Mouse (Mus musculus) embryonic fibroblast, embryonic 13.5 days (primary cell): ENCODE measurements around the gene Rpa2.

Experiments
- CTCF ChIP-seq: IDR thresholded peaks from 2 replicates; pipeline ENCODE4 v1.5.1; 2011; ENCODE audit warnings: mild to moderate bottlenecking, control low read depth, low read length, moderate library complexity, borderline replicate concordance; ENCODE audit not compliant: insufficient read depth
- POLR2A ChIP-seq: IDR thresholded peaks from 2 replicates; pipeline ENCODE4 v1.6.1; 2011; ENCODE audit warnings: low read depth, mild to moderate bottlenecking, control low read depth, low read length, moderate library complexity

GRCm38 (mm10) chr4:132731616-132732015 is 36.5 kb upstream of the Rpa2 start:
- TF ChIP-seq CTCF: no peak
- TF ChIP-seq POLR2A: no peak
